Mouse (Mus musculus): ENCODE measurements around the gene Klhl3. TPM values are rescaled to one million over a fixed set of nuclear protein-coding genes. Genes with fewer than 3 reads are reported as not detected.

The Klhl3 gene
- total and polyA plus RNA-seq, 2 experiments from 2014 or later: 5.6 to 7.4 TPM

- no peak for TF ChIP-seq CTCF (IDR thresholded peaks at IDR 0.05; ENCODE audit: low read depth)
- TF ChIP-seq EP300 (IDR thresholded peaks at IDR 0.05; ENCODE audit: low read depth): no peak
- H3K9me3 ChIP-seq (replicated peaks; ENCODE audit: control insufficient read depth, low read length): no peaks in the 10 kb centered on the region
- H3K36me3 ChIP-seq (replicated peaks; ENCODE audit: control insufficient read depth, insufficient read depth, low read length): no peaks in the 10 kb centered on the region
- H3K27me3 ChIP-seq (ENCODE audit: control insufficient read depth, insufficient read depth, low read length): no peaks in the 10 kb centered on the region
- ATAC-seq (ENCODE audit: insufficient read depth, low read depth): no peak
- no peaks in the 10 kb centered on the region for H3K4me1 ChIP-seq (ENCODE audit: control insufficient read depth, insufficient read depth)
- no peak for DNase-seq (ENCODE audit: low spot score)
- H3K27ac ChIP-seq (ENCODE audit: low read depth): no peak overlapping the region
- H3K9ac ChIP-seq (replicated peaks; ENCODE audit: low read depth, low read length): no peak overlapping the region
- no peak overlapping the region for H3K4me2 ChIP-seq (ENCODE audit: low read depth, low read length)
- no peak overlapping the region for H3K4me3 ChIP-seq (ENCODE audit: low read depth, low read length)
- WGBS: 79% methylated on average over 6 of the region's 6 CpGs
Measured at GRCm38 (mm10) chr13:57965658-57966057, 147.7 kb downstream of the Klhl3 start.

GRCm38 (mm10) chr13:57960254-57960653 is 153.1 kb downstream of the Klhl3 start:
- no peak overlapping the region for H3K9ac ChIP-seq (replicated peaks; ENCODE audit: low read depth, low read length)
- no peak overlapping the region for H3K27ac ChIP-seq (ENCODE audit: low read depth)
- TF ChIP-seq CTCF (IDR thresholded peaks at IDR 0.05; ENCODE audit: low read depth) (no peak), EP300 (IDR thresholded peaks at IDR 0.05; ENCODE audit: low read depth) (no peak)
- H3K36me3 ChIP-seq (replicated peaks; ENCODE audit: control insufficient read depth, insufficient read depth, low read length): no peaks in the 10 kb centered on the region
- H3K4me2 ChIP-seq (ENCODE audit: low read depth, low read length): no peak overlapping the region
- no peaks in the 10 kb centered on the region for H3K4me1 ChIP-seq (ENCODE audit: control insufficient read depth, insufficient read depth)
- no peak overlapping the region for H3K4me3 ChIP-seq (ENCODE audit: low read depth, low read length)
- no peaks in the 10 kb centered on the region for H3K27me3 ChIP-seq (ENCODE audit: control insufficient read depth, insufficient read depth, low read length)
- WGBS: 58% methylated on average over 2 of the region's 2 CpGs
- DNase-seq (ENCODE audit: low spot score) (no peak), ATAC-seq (ENCODE audit: insufficient read depth, low read depth) (no peak)
- no peaks in the 10 kb centered on the region for H3K9me3 ChIP-seq (replicated peaks; ENCODE audit: control insufficient read depth, low read length)

- H3K4me2 ChIP-seq (ENCODE audit: low read depth, low read length): no peak overlapping the region
- H3K27ac ChIP-seq (ENCODE audit: low read depth): no peak overlapping the region
- H3K4me3 ChIP-seq (ENCODE audit: low read depth, low read length): no peak overlapping the region
- WGBS: 71% methylated on average over 5 of the region's 5 CpGs
- TF ChIP-seq EP300 (IDR thresholded peaks at IDR 0.05; ENCODE audit: low read depth) (no peak), CTCF (IDR thresholded peaks at IDR 0.05; ENCODE audit: low read depth) (no peak)
- H3K27me3 ChIP-seq (ENCODE audit: control insufficient read depth, insufficient read depth, low read length): no peaks in the 10 kb centered on the region
- H3K9ac ChIP-seq (replicated peaks; ENCODE audit: low read depth, low read length): no peak overlapping the region
- no peaks in the 10 kb centered on the region for H3K9me3 ChIP-seq (replicated peaks; ENCODE audit: control insufficient read depth, low read length)
- ATAC-seq (ENCODE audit: insufficient read depth, low read depth) (no peak), DNase-seq (ENCODE audit: low spot score) (no peak)
- H3K4me1 ChIP-seq (ENCODE audit: control insufficient read depth, insufficient read depth): no peaks in the 10 kb centered on the region
- H3K36me3 ChIP-seq (replicated peaks; ENCODE audit: control insufficient read depth, insufficient read depth, low read length): no peaks in the 10 kb centered on the region
Measured at GRCm38 (mm10) chr13:57959806-57960205, 153.6 kb downstream of the Klhl3 start.

MicroRNA genes within 50 kb of the gene (microRNA counts, 519-probe panel; counts per million panel counts)
- microRNA mmu-miR-874: not detected

Small RNA genes within 50 kb of the gene (microRNA-seq; reads per million reads assigned to microRNA genes)
- 454 reads per million, percentile 73 among the genes with 10 or more reads in this experiment for gene Mir874

Other genes starting within 250 kb of the Klhl3 start
- 0.23 TPM in 1 of 2 replicates, not detected in the other for gene Spock1, start 205.3 kb downstream of the Klhl3 start, total RNA-seq (2014; rRNA removed; ENCODE audit: low replicate concordance)
- gene Spock1, start 205.3 kb downstream of the Klhl3 start, polyA plus RNA-seq (2015; fragmentation: Nextera tagmentation; extraction: Ambion mirVana): 0.20 and 0.21 TPM in 2 replicates
- 99.7 and 100.0 TPM in 2 replicates for gene Hnrnpa0, start 15.0 kb upstream of the Klhl3 start, total RNA-seq (2014; rRNA removed; ENCODE audit: low replicate concordance)
- 22.6 and 23.2 TPM in 2 replicates for gene Hnrnpa0, start 15.0 kb upstream of the Klhl3 start, polyA plus RNA-seq (2015; fragmentation: Nextera tagmentation; extraction: Ambion mirVana)
- gene Idnk, start 44.1 kb upstream of the Klhl3 start, total RNA-seq (2014; rRNA removed; ENCODE audit: low replicate concordance): 17.4 and 23.2 TPM in 2 replicates
- 33.3 and 36.3 TPM in 2 replicates for gene Idnk, start 44.1 kb upstream of the Klhl3 start, polyA plus RNA-seq (2015; fragmentation: Nextera tagmentation; extraction: Ambion mirVana)
- 105 and 125 TPM in 2 replicates for gene Ubqln1, start 102.1 kb upstream of the Klhl3 start, total RNA-seq (2014; rRNA removed; ENCODE audit: low replicate concordance)
- 45.7 and 48.6 TPM in 2 replicates for gene Ubqln1, start 102.1 kb upstream of the Klhl3 start, polyA plus RNA-seq (2015; fragmentation: Nextera tagmentation; extraction: Ambion mirVana)
- gene Gkap1, start 162.1 kb upstream of the Klhl3 start, total RNA-seq (2014; rRNA removed; ENCODE audit: low replicate concordance): 16.0 and 16.6 TPM in 2 replicates
- 16.2 and 17.4 TPM in 2 replicates for gene Gkap1, start 162.1 kb upstream of the Klhl3 start, polyA plus RNA-seq (2015; fragmentation: Nextera tagmentation; extraction: Ambion mirVana)
- gene Kif27, start 245.5 kb upstream of the Klhl3 start, total RNA-seq (2014; rRNA removed; ENCODE audit: low replicate concordance): not detected in 2 replicates
- 0.10 and 0.15 TPM in 2 replicates for gene Kif27, start 245.5 kb upstream of the Klhl3 start, polyA plus RNA-seq (2015; fragmentation: Nextera tagmentation; extraction: Ambion mirVana)

Measured in heart, postnatal 0 days (tissue).